Mouse (Mus musculus) kidney, embryonic 16.5 days (tissue): ENCODE measurements at regions not wholly inside any gene's neighbourhood (a gene's known extent, or its start where the extent isn't known, plus 50 kb on each side); places are given as distances from the start of the nearest gene placed in this dataset.

Experiments used
- ATAC-seq: fragments of 200-750 bp; cut with Nextera tagmentation; 2 replicates; pipeline ENCODE4 v1.8.0; 2017; ENCODE audit warnings: moderate TSS enrichment; ENCODE audit not compliant: low FRiP score, low TSS enrichment
- H3K27ac ChIP-seq: fragments of 300-500 bp; sonication (generic); 2 replicates; pipeline ENCODE4 v1.5.1; 2014; ENCODE audit warnings: low read length
- H3K27me3 ChIP-seq: fragments of 300-500 bp; sonication (generic); 2 replicates; pipeline ENCODE4 v1.6.1; 2014; ENCODE audit warnings: low read length, control low read depth, mixed read lengths; ENCODE audit not compliant: insufficient read depth
- H3K36me3 ChIP-seq: fragments of 300-500 bp; sonication (generic); 2 replicates; pipeline ENCODE4 v1.6.1; 2014; ENCODE audit warnings: low read length, control low read depth, mixed read lengths; ENCODE audit not compliant: insufficient read depth
- H3K4me1 ChIP-seq: fragments of 300-500 bp; sonication (generic); 2 replicates; pipeline ENCODE4 v1.6.1; 2014; ENCODE audit warnings: low read length, control low read depth, mixed read lengths; ENCODE audit not compliant: insufficient read depth
- H3K4me2 ChIP-seq: fragments of 300-500 bp; sonication (generic); replicated peaks from 2 replicates; pipeline ENCODE4 v1.6.1; 2014; ENCODE audit warnings: low read depth, low read length
- H3K4me3 ChIP-seq: fragments of 300-500 bp; sonication (generic); 2 replicates; pipeline ENCODE4 v1.5.1; 2014; ENCODE audit warnings: mild to moderate bottlenecking, low read length
- H3K9ac ChIP-seq: fragments of 300-500 bp; sonication (generic); replicated peaks from 2 replicates; pipeline ENCODE4 v1.6.1; 2014; ENCODE audit warnings: low read length
- H3K9me3 ChIP-seq: fragments of 300-500 bp; sonication (generic); 2 replicates; pipeline ENCODE4 v1.6.1; 2016; ENCODE audit warnings: low read length, control low read depth
- WGBS: fragments of 180-500 bp; shearing (Covaris S2); extraction: QIAGEN DNeasy Blood & Tissue Kit; methylation state at CpG from one replicate; pipeline ENCODE4 v1.1.7; 2014; 5-methylcytosine and 5-hydroxymethylcytosine counted together

DNA sequence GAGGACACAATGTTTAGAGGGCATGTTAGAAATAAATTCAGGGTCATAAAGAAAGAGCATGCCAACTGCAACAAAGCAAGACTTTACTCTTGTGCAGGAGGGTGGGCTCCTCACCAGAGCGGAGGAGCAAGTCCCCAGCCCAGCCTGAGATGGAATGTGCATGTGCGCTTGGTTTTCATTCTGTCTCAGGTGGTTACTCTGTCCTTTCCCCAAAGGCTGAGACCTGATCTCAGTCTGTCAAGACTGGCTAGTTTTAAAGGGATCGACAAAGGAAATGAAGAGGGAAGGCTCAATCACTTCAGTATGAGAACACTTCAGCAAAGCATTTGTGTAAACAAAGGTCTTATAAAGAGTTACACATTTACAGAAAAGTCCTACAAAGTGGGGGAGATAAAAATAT lies 362.5 kb downstream of the Gja1 start:
- WGBS = 75% methylated on average over 3 of the region's 3 CpGs
- Histone ChIP-seq H3K27me3 (no peaks in the 10 kb centered on the region), H3K4me2 (no peak overlapping the region), H3K9ac (no peak overlapping the region), H3K36me3 (no peaks in the 10 kb centered on the region), H3K27ac (no peak overlapping the region), H3K4me1 (no peaks in the 10 kb centered on the region), H3K4me3 (no peak overlapping the region), H3K9me3 (no peaks in the 10 kb centered on the region)
- no peak for ATAC-seq

- no peaks in the 10 kb centered on the region for H3K36me3 ChIP-seq
- WGBS = 4% methylated on average over 2 of the region's 2 CpGs
- no peak overlapping the region for H3K4me2 ChIP-seq
- no peaks in the 10 kb centered on the region for H3K4me1 ChIP-seq
- H3K9ac ChIP-seq = no peak overlapping the region
- peak; percentile 91 for ATAC-seq
- no peak overlapping the region for H3K4me3 ChIP-seq
- no peak overlapping the region for H3K27ac ChIP-seq
- H3K9me3 ChIP-seq = peaks cover 3% of the 10 kb centered on the region; the same call in 1 of the 2 replicates
- H3K27me3 ChIP-seq = no peaks in the 10 kb centered on the region
Observed at GRCm38 (mm10) chr10:56752134-56752533, 375.0 kb downstream of the Gja1 start.

DNA sequence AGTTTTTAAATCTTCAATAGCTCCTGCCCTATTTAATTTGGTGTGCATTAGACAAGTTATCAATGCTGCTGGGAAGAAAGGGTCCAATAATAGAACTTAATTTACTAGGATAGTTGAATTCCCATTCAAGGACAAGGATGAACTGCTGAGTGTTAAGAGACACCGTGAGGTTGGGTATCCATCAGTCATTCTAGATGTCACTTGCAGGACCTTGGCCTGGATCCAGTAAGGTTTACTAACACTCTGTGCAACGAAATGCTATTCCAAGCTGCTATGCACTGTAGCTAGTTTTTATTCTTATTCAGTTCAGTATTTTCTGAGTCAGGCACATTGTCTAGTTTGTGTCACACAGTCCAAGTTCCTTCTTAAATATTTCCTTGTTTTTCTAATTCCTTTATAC lies 376.4 kb downstream of the Gja1 start:
- ATAC-seq = no peak

DNA sequence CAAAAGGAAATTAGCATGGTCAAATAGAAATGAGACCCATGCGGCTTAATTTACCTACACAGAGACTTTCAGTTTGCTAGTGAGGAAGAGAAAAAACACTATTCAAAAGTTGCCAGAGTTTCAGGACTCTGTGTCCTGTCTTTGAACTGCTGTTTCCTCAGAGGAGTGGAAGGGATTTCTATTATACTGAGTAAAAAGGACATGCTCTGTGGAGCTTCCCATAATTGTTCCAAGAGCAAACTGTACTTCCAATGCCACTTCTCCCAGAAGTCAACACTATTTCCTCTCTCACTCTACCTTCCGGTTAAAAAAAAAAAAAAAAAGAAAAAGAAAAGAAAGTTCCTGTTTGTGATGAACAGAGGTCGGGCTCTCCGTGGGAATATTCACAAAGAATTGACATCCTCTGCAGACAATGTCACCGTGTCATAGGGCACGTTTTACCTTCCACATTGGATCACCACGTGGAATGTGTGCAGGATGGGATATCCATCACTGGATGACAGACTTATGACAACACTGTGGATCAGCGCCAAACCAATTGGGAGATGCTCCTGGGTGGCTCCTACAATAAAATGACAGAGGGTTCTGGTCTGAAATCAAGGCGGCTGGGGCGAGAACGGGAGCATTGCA lies 377.5 kb downstream of the Gja1 start:
- Histone ChIP-seq H3K4me3 (no peak overlapping the region), H3K4me1 (no peaks in the 10 kb centered on the region), H3K9ac (no peak overlapping the region), H3K27ac (no peak overlapping the region), H3K36me3 (no peaks in the 10 kb centered on the region), H3K27me3 (no peaks in the 10 kb centered on the region), H3K9me3 (peaks cover 3% of the 10 kb centered on the region; the same call in 1 of the 2 replicates), H3K4me2 (no peak overlapping the region)
- no peak for ATAC-seq
- WGBS = 55% methylated on average over 11 of the region's 11 CpGs

More for the DNA sequence above, 376.4 kb downstream of the Gja1 start:
- Histone ChIP-seq H3K27ac (no peak overlapping the region), H3K4me3 (no peak overlapping the region), H3K9me3 (peaks cover 3% of the 10 kb centered on the region; the same call in 1 of the 2 replicates), H3K27me3 (no peaks in the 10 kb centered on the region), H3K9ac (no peak overlapping the region), H3K4me1 (no peaks in the 10 kb centered on the region), H3K4me2 (no peak overlapping the region), H3K36me3 (no peaks in the 10 kb centered on the region)
- WGBS = 38% methylated on average over 2 of the region's 2 CpGs

- H3K4me3 ChIP-seq = no peak overlapping the region
- no peak overlapping the region for H3K4me2 ChIP-seq
- H3K27ac ChIP-seq = no peak overlapping the region
- H3K9me3 ChIP-seq = no peaks in the 10 kb centered on the region
- no peak for ATAC-seq
- no peaks in the 10 kb centered on the region for H3K4me1 ChIP-seq
- WGBS = 84% methylated on average over 4 of the region's 4 CpGs
- no peak overlapping the region for H3K9ac ChIP-seq
- H3K27me3 ChIP-seq = no peaks in the 10 kb centered on the region
- no peaks in the 10 kb centered on the region for H3K36me3 ChIP-seq
Observed at GRCm38 (mm10) chr10:56770629-56771028, 393.5 kb downstream of the Gja1 start.

- Histone ChIP-seq H3K9me3 (no peaks in the 10 kb centered on the region), H3K36me3 (no peaks in the 10 kb centered on the region), H3K27me3 (no peaks in the 10 kb centered on the region), H3K9ac (no peak overlapping the region), H3K27ac (no peak overlapping the region), H3K4me1 (no peaks in the 10 kb centered on the region), H3K4me2 (no peak overlapping the region), H3K4me3 (no peak overlapping the region)
- no peak for ATAC-seq
- WGBS = 83% methylated on average over 2 of the region's 2 CpGs
Observed at GRCm38 (mm10) chr10:56782265-56782664, 405.1 kb downstream of the Gja1 start.

DNA sequence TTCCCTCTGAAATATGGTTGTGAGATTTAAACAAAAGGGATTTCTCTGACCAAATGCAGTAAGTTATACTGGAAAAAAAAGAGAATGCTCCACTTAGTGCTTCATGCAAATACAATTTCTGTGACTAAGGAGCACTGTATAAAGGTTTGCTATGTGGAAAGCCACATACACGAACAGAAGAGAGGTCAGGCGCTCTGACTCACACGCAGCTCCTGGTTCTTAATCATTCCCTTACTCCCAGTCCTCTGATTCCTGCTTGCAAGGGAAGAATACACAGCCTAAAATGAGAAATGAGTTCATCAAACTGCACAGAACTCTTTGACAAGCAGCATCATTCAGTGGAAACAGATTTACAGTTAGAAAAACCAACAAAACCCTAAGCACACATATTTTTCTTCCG lies 406.8 kb downstream of the Gja1 start:
- Histone ChIP-seq H3K4me1 (no peaks in the 10 kb centered on the region), H3K9ac (no peak overlapping the region), H3K4me2 (no peak overlapping the region), H3K4me3 (no peak overlapping the region), H3K27ac (no peak overlapping the region), H3K9me3 (no peaks in the 10 kb centered on the region), H3K36me3 (no peaks in the 10 kb centered on the region), H3K27me3 (no peaks in the 10 kb centered on the region)
- WGBS = 74% methylated on average over 4 of the region's 4 CpGs
- ATAC-seq = no peak

DNA sequence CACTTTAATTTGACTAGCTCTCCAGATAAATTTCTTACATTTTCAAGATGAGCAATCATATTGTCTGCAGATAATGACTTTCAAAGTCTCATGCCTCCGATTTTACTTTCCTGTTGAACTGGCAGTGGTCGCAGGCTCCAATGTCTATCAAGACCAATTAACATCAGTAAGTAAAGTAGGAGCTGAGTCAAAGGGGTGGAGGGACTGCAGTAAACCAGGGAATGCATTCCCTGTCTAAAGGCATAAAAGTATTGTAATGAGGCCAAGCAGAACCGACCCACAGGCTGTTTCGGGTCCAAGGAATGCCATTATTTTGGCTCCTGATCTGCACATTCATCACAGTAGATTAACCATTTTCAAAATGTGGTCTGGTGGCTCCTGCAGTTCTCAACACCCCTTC lies 411.0 kb downstream of the Gja1 start:
- Histone ChIP-seq H3K4me2 (no peak overlapping the region), H3K27me3 (no peaks in the 10 kb centered on the region), H3K4me3 (no peak overlapping the region), H3K9ac (no peak overlapping the region), H3K9me3 (no peaks in the 10 kb centered on the region), H3K27ac (no peak overlapping the region), H3K36me3 (no peaks in the 10 kb centered on the region), H3K4me1 (0 out of 2 replicates have a peak, but pooled peaks cover 4% of the 10 kb centered on the region)
- WGBS = 63% methylated on average over 4 of the region's 4 CpGs
- ATAC-seq = no peak

- peak; percentile 94 for ATAC-seq
- 26% methylated on average over 8 of the region's 8 CpGs for WGBS
- no peak overlapping the region for H3K9ac ChIP-seq
Observed at GRCm38 (mm10) chr10:56793074-56793473, 415.9 kb downstream of the Gja1 start.

GRCm38 (mm10) chr10:56795396-56795795 lies 418.3 kb downstream of the Gja1 start:
- Histone ChIP-seq H3K9me3 (no peaks in the 10 kb centered on the region), H3K4me1 (peaks cover 22% of the 10 kb centered on the region; the same call in 1 of the 2 replicates), H3K4me3 (no peak overlapping the region), H3K9ac (no peak overlapping the region), H3K36me3 (no peaks in the 10 kb centered on the region), H3K4me2 (no peak overlapping the region), H3K27me3 (no peaks in the 10 kb centered on the region), H3K27ac (no peak overlapping the region)
- WGBS = 52% methylated on average over 3 of the region's 3 CpGs
- ATAC-seq = no peak

More at GRCm38 (mm10) chr10:56793074-56793473, 415.9 kb downstream of the Gja1 start:
- no peak overlapping the region for H3K4me2 ChIP-seq
- no peaks in the 10 kb centered on the region for H3K9me3 ChIP-seq
- H3K4me3 ChIP-seq = no peak overlapping the region
- peak overlapping the region; percentile 50; the same call in 1 of the 2 replicates for H3K27ac ChIP-seq
- no peaks in the 10 kb centered on the region for H3K27me3 ChIP-seq
- H3K36me3 ChIP-seq = no peaks in the 10 kb centered on the region
- H3K4me1 ChIP-seq = 0 out of 2 replicates have a peak, but pooled peaks cover 11% of the 10 kb centered on the region
